Mouse (Mus musculus): ENCODE measurements around the gene Gdf7.

GRCm38 (mm10) chr12:8336601-8337285, 35.0 kb upstream of the Gdf7 start:
- TF ChIP-seq POLR2A (IDR thresholded peaks at IDR 0.05; ENCODE audit: low read depth, low read length) = no peak
- no peak for TF ChIP-seq CTCF (IDR thresholded peaks at IDR 0.05; ENCODE audit: extremely low read depth, insufficient read length, insufficient replicate concordance, low read depth, low read length)

Data from small intestine, adult 2 months (tissue).